Comparison of ENCODE assay signal across 19 mouse cellular contexts in genomic region chr5:51045872-51046271, GRCm38 (mm10).
DNase-seq lines count a peak whose midpoint lies in the region; ATAC-seq and TF ChIP-seq lines count a peak whose summit lies in the region.
"Had no signal": no experiment of that assay in that cellular context is flagged by ENCODE, and none has a peak within 500 bp of the region (broad histone marks: within the 10 kb centered on the region; RNA-seq: fewer than 3 reads in every experiment).

No protein-coding gene starts in this region.

- no peak overlapping the region for H3K9ac ChIP-seq in forebrain, embryonic 15.5 days (replicated peaks)
- H3K9ac ChIP-seq in forebrain, embryonic 11.5 days (ENCODE audit: low read length) = no peak overlapping the region
- H3K9ac ChIP-seq in kidney, embryonic 15.5 days = no peak overlapping the region
- H3K9ac ChIP-seq: embryonic facial prominence, embryonic 13.5 days; midbrain, embryonic 15.5 days had no signal

- TF ChIP-seq POLR2A in brain, embryonic 14.5 days (IDR thresholded peaks at IDR 0.05; ENCODE audit: borderline replicate concordance, extremely low read depth, insufficient read depth, insufficient read length, poor library complexity, severe bottlenecking) = no peak

- no peak overlapping the region for H3K27ac ChIP-seq in forebrain, embryonic 15.5 days (replicated peaks)
- no peak overlapping the region for H3K27ac ChIP-seq in forebrain, embryonic 11.5 days (ENCODE audit: low read depth, low read length)
- H3K27ac ChIP-seq in kidney, embryonic 15.5 days = no peak overlapping the region
- H3K27ac ChIP-seq: embryonic facial prominence, embryonic 13.5 days; midbrain, embryonic 15.5 days had no signal

- no peaks in the 10 kb centered on the region for H3K4me1 ChIP-seq in forebrain, embryonic 15.5 days
- H3K4me1 ChIP-seq in forebrain, embryonic 11.5 days (replicated peaks; ENCODE audit: control insufficient read depth, insufficient read depth, low read length) = no peaks in the 10 kb centered on the region
- no peaks in the 10 kb centered on the region for H3K4me1 ChIP-seq in kidney, embryonic 15.5 days
- H3K4me1 ChIP-seq: embryonic facial prominence, embryonic 13.5 days; midbrain, embryonic 15.5 days had no signal

- no peak overlapping the region for H3ac ChIP-seq in C2C12 (ENCODE audit: control insufficient read depth, insufficient read length, low read depth)

- no peak for DNase-seq in forebrain, embryonic 11.5 days (ENCODE audit: low spot score)
- DNase-seq in kidney, postnatal 14 days = peak; percentile 12
- DNase-seq in brain, embryonic 14.5 days (ENCODE audit: low read depth) = peak; percentile 55
- no peak for DNase-seq in right cerebral cortex, postnatal 25 days
- DNase-seq: cerebellum, adult 2 months; layer of hippocampus, adult 9-11 months; lung, adult 18-20 months; lung, postnatal 36 days; retina, postnatal 1 day; right cerebral cortex, postnatal 4 days; thymus, adult 2 months had no signal

- H3K4me3 ChIP-seq in forebrain, embryonic 15.5 days = no peak overlapping the region
- no peak overlapping the region for H3K4me3 ChIP-seq in forebrain, embryonic 11.5 days (ENCODE audit: low read depth, low read length)
- no peak overlapping the region for H3K4me3 ChIP-seq in kidney, embryonic 15.5 days (replicated peaks)
- H3K4me3 ChIP-seq in C2C12 (ENCODE audit: insufficient read depth, poor library complexity, severe bottlenecking) = no peak overlapping the region
- H3K4me3 ChIP-seq: embryonic facial prominence, embryonic 13.5 days; midbrain, embryonic 15.5 days had no signal

- H3K9me3 ChIP-seq in forebrain, embryonic 15.5 days = no peaks in the 10 kb centered on the region
- H3K9me3 ChIP-seq in forebrain, embryonic 11.5 days (ENCODE audit: control insufficient read depth, low read length) = no peaks in the 10 kb centered on the region
- H3K9me3 ChIP-seq in kidney, embryonic 15.5 days (replicated peaks) = no peaks in the 10 kb centered on the region
- H3K9me3 ChIP-seq: embryonic facial prominence, embryonic 13.5 days; midbrain, embryonic 15.5 days had no signal

- H3K79me2 ChIP-seq in C2C12 (ENCODE audit: control insufficient read depth, insufficient read depth) = no peaks in the 10 kb centered on the region

- no peaks in the 10 kb centered on the region for H3K36me3 ChIP-seq in forebrain, embryonic 15.5 days
- no peaks in the 10 kb centered on the region for H3K36me3 ChIP-seq in forebrain, embryonic 11.5 days (ENCODE audit: control insufficient read depth, insufficient read depth, low read length)
- H3K36me3 ChIP-seq in kidney, embryonic 15.5 days = no peaks in the 10 kb centered on the region
- no peaks in the 10 kb centered on the region for H3K36me3 ChIP-seq in C2C12 (ENCODE audit: control insufficient read depth, insufficient read depth)
- H3K36me3 ChIP-seq: embryonic facial prominence, embryonic 13.5 days; midbrain, embryonic 15.5 days had no signal

- no peaks in the 10 kb centered on the region for H3K79me3 ChIP-seq in C2C12 (ENCODE audit: low read depth)

- no peak overlapping the region for H3K4me2 ChIP-seq in forebrain, embryonic 15.5 days (replicated peaks)
- H3K4me2 ChIP-seq in forebrain, embryonic 11.5 days (ENCODE audit: low read depth, low read length, severe bottlenecking) = no peak overlapping the region
- H3K4me2 ChIP-seq in kidney, embryonic 15.5 days = no peak overlapping the region
- H3K4me2 ChIP-seq: embryonic facial prominence, embryonic 13.5 days; liver, embryonic 11.5 days; midbrain, embryonic 15.5 days had no signal

- peak; percentile 63 for ATAC-seq in forebrain, embryonic 15.5 days (replicated peaks)
- no peak for ATAC-seq in forebrain, embryonic 11.5 days (replicated peaks; ENCODE audit: low FRiP score)
- ATAC-seq in kidney, embryonic 15.5 days (replicated peaks; ENCODE audit: low FRiP score) = no peak
- ATAC-seq: CD4-positive, CD25-positive, alpha-beta regulatory T cell, adult 4 months; intestine, postnatal 0 days; midbrain, embryonic 15.5 days had no signal

- WGBS in forebrain, embryonic 15.5 days = 62% methylated on average over 2 of the region's 2 CpGs
- 81% methylated on average over 2 of the region's 2 CpGs for WGBS in forebrain, embryonic 11.5 days
- WGBS in kidney, embryonic 15.5 days = 91% methylated on average over 2 of the region's 2 CpGs

- H3K27me3 ChIP-seq in forebrain, embryonic 15.5 days = no peaks in the 10 kb centered on the region
- H3K27me3 ChIP-seq in forebrain, embryonic 11.5 days (ENCODE audit: control insufficient read depth, insufficient read depth, low read length) = no peaks in the 10 kb centered on the region
- H3K27me3 ChIP-seq in kidney, embryonic 15.5 days = no peaks in the 10 kb centered on the region
- H3K27me3 ChIP-seq in C2C12 (ENCODE audit: control insufficient read depth, insufficient read depth, insufficient read length) = no peaks in the 10 kb centered on the region
- H3K27me3 ChIP-seq: embryonic facial prominence, embryonic 13.5 days; midbrain, embryonic 15.5 days had no signal

- no peak for TF ChIP-seq CTCF in C2C12 (IDR thresholded peaks at IDR 0.05; ENCODE audit: control insufficient read depth, insufficient read depth, insufficient read length)
- no peak for TF ChIP-seq CTCF in brain, embryonic 14.5 days (IDR thresholded peaks at IDR 0.05; ENCODE audit: borderline replicate concordance, extremely low read depth, insufficient read depth, insufficient read length)

TF ChIP-seq in C2C12, 6 proteins besides CTCF, POLR2A, EP300 and RAD21:
- no peak for TF ChIP-seq FOSL1 (IDR thresholded peaks at IDR 0.05; ENCODE audit: insufficient read depth, low read length, poor library complexity, severe bottlenecking)
- TF ChIP-seq CEBPB (IDR thresholded peaks at IDR 0.05; ENCODE audit: low read depth) = no peak
- peak; percentile 38 for TF ChIP-seq MAX (IDR thresholded peaks at IDR 0.05)
TF ChIP-seq in C2C12: peak in this region for 1.

Comparison
In these comparisons a context has a peak if more than half of its experiments do, and no peak if none do; other contexts are left out.
1. DNase-seq: peak in kidney, postnatal 14 days (single experiment) and brain, embryonic 14.5 days (single experiment); none in forebrain, embryonic 11.5 days (single experiment) and right cerebral cortex, postnatal 25 days (single experiment).